In genomic region chr6:70954040-70954439, GRCm38 (mm10) we compare ENCODE assay signal across 12 mouse cellular contexts. TPM values are rescaled to one million over a fixed set of nuclear protein-coding genes. Genes with fewer than 3 reads are reported as not detected.
A peak's percentile ranks its signal among the peaks of the same experiment; 100 is the strongest.
DNase-seq lines count a peak whose midpoint lies in the region; ATAC-seq lines count a peak whose summit lies in the region.
"Had no signal": no experiment of that assay in that cellular context is flagged by ENCODE, and none has a peak within 500 bp of the region (broad histone marks: within the 10 kb centered on the region; RNA-seq: fewer than 3 reads in every experiment).

No protein-coding gene starts in this region.

- H3K9me3 ChIP-seq in kidney, embryonic 16.5 days (ENCODE audit: low read length): no peaks in the 10 kb centered on the region
- no peaks in the 10 kb centered on the region for H3K9me3 ChIP-seq in embryonic facial prominence, embryonic 14.5 days (ENCODE audit: control insufficient read depth, low read length)
- H3K9me3 ChIP-seq: midbrain, embryonic 10.5 days had no signal

- WGBS in kidney, embryonic 16.5 days: 9% methylated on average over 6 of the region's 6 CpGs
- WGBS in embryonic facial prominence, embryonic 14.5 days: 4% methylated on average over 6 of the region's 6 CpGs

- H3K4me3 ChIP-seq in kidney, embryonic 16.5 days (ENCODE audit: low read length): no peak overlapping the region
- no peak overlapping the region for H3K4me3 ChIP-seq in embryonic facial prominence, embryonic 14.5 days (ENCODE audit: low read depth, low read length)
- H3K4me3 ChIP-seq: midbrain, embryonic 10.5 days had no signal

- peaks cover 62% of the 10 kb centered on the region for H3K27me3 ChIP-seq in kidney, embryonic 16.5 days (ENCODE audit: insufficient read depth, low read length)
- peaks cover 63% of the 10 kb centered on the region for H3K27me3 ChIP-seq in embryonic facial prominence, embryonic 14.5 days (replicated peaks; ENCODE audit: control insufficient read depth, insufficient read depth, low read length)

- no peak overlapping the region for H3K4me2 ChIP-seq in kidney, embryonic 16.5 days (replicated peaks; ENCODE audit: low read depth, low read length)
- H3K4me2 ChIP-seq in embryonic facial prominence, embryonic 14.5 days (ENCODE audit: low read depth, low read length): no peak overlapping the region

- peak; percentile 33 for DNase-seq in adrenal gland, postnatal 10 days
- no peak for DNase-seq in adrenal gland, adult 8-10 months
- peak; percentile 25 for DNase-seq in kidney, adult 18-20 months
- DNase-seq in 3T3-L1 (ENCODE audit: low read depth, low spot score): peak; percentile 28
- DNase-seq in embryonic facial prominence, embryonic 14.5 days (ENCODE audit: low spot score): peak; percentile 75
- no peak for DNase-seq in ovary, adult 18-20 months (ENCODE audit: low spot score)
- DNase-seq in spleen, postnatal 14 days (ENCODE audit: low spot score in 2 of 2): no peak
- DNase-seq: layer of hippocampus, postnatal 36 days had no signal

- no peak for ATAC-seq in kidney, embryonic 16.5 days (ENCODE audit: low FRiP score, low TSS enrichment)
- ATAC-seq in embryonic facial prominence, embryonic 14.5 days (ENCODE audit: low read depth): no peak

- H3K4me1 ChIP-seq in kidney, embryonic 16.5 days (ENCODE audit: insufficient read depth, low read length): peaks cover 15% of the 10 kb centered on the region; the same call in 1 of the 2 replicates
- H3K4me1 ChIP-seq in embryonic facial prominence, embryonic 14.5 days (ENCODE audit: control insufficient read depth, insufficient read depth, low read length): no peaks in the 10 kb centered on the region

- H3K27ac ChIP-seq in kidney, embryonic 16.5 days (ENCODE audit: low read length): no peak overlapping the region
- no peak overlapping the region for H3K27ac ChIP-seq in embryonic facial prominence, embryonic 14.5 days (replicated peaks; ENCODE audit: low read depth, low read length)
- H3K27ac ChIP-seq: midbrain, embryonic 10.5 days had no signal

- no peak overlapping the region for H3K9ac ChIP-seq in kidney, embryonic 16.5 days (replicated peaks; ENCODE audit: low read length)
- H3K9ac ChIP-seq in embryonic facial prominence, embryonic 14.5 days (ENCODE audit: low read depth, low read length): no peak overlapping the region

- no peaks in the 10 kb centered on the region for H3K36me3 ChIP-seq in kidney, embryonic 16.5 days (ENCODE audit: insufficient read depth, low read length)
- H3K36me3 ChIP-seq in embryonic facial prominence, embryonic 14.5 days (ENCODE audit: control insufficient read depth, insufficient read depth, low read length): no peaks in the 10 kb centered on the region
- H3K36me3 ChIP-seq: midbrain, embryonic 10.5 days had no signal

RNA-seq across cellular contexts. Expression of gene Foxi3, which starts 2.3 kb away (rescaled TPM):
- not detected for total RNA-seq in adrenal gland, postnatal 10 days (2021)
- total RNA-seq in adrenal gland, adult 8-10 months (2022): not detected
- not detected in 2 replicates for polyA plus RNA-seq in kidney, embryonic 16.5 days (2015; fragmentation: Nextera tagmentation; extraction: Ambion mirVana)
- 0.51 and 1.0 TPM in 2 replicates for polyA plus RNA-seq in embryonic facial prominence, embryonic 14.5 days (2014; fragmentation: Nextera tagmentation; extraction: Ambion mirVana)
- total RNA-seq: layer of hippocampus, postnatal 36 days had no signal
- polyA plus RNA-seq: C2C12; spleen, adult 2 months had no signal

RNA-seq across cellular contexts. Expression of gene Tex37, which starts 35.3 kb away (rescaled TPM):
- not detected for total RNA-seq in adrenal gland, postnatal 10 days (2021)
- not detected for total RNA-seq in adrenal gland, adult 8-10 months (2022)
- polyA plus RNA-seq in kidney, embryonic 16.5 days (2015; fragmentation: Nextera tagmentation; extraction: Ambion mirVana): not detected in 2 replicates
- not detected in 2 replicates for polyA plus RNA-seq in embryonic facial prominence, embryonic 14.5 days (2014; fragmentation: Nextera tagmentation; extraction: Ambion mirVana)
- total RNA-seq: layer of hippocampus, postnatal 36 days had no signal
- polyA plus RNA-seq: C2C12; midbrain, embryonic 10.5 days; spleen, adult 2 months had no signal

Comparison
In these comparisons a context has a peak if more than half of its experiments do, and no peak if none do; other contexts are left out.
1. DNase-seq: peak in adrenal gland, postnatal 10 days (single experiment), kidney, adult 18-20 months (single experiment), 3T3-L1 (single experiment) and embryonic facial prominence, embryonic 14.5 days (single experiment); none in adrenal gland, adult 8-10 months (single experiment), ovary, adult 18-20 months (single experiment) and spleen, postnatal 14 days (0 of 2).